Mouse (Mus musculus) MEL (cell line): ENCODE data around the gene Cpsf6.

ENCODE experiments used
- BHLHE40 ChIP-seq: IDR thresholded peaks from 2 replicates; pipeline ENCODE4 v1.6.1; 2012; ENCODE audit warnings: low read depth, mild to moderate bottlenecking, inconsistent platforms, low read length, improper control_type of control experiment, borderline replicate concordance
- CHD1 ChIP-seq: IDR thresholded peaks from 2 replicates; pipeline ENCODE4 v1.6.1; 2012; ENCODE audit warnings: low read depth, mild to moderate bottlenecking, inconsistent platforms, low read length, improper control_type of control experiment
- CTCF ChIP-seq, 3 experiments: IDR thresholded peaks in 2 of 3; conservative IDR thresholded peaks in 1 of 3; 2 replicates each; pipeline ENCODE4 v1.5.1; 2011 to 2012; ENCODE audit warnings: low read length in 3 of 3, low read depth in 2 of 3, mild to moderate bottlenecking in 2 of 3, improper control_type of control experiment in 1 of 3, inconsistent platforms in 1 of 3, mixed read lengths in 1 of 3, moderate library complexity in 1 of 3; ENCODE audit not compliant: control insufficient read depth in 1 of 3, insufficient read depth in 1 of 3, poor library complexity in 1 of 3, severe bottlenecking in 1 of 3
- EP300 ChIP-seq, 2 experiments: IDR thresholded peaks; 2 replicates each; pipeline ENCODE4 v1.6.1; 2011; ENCODE audit warnings: improper control_type of control experiment in 2 of 2, low read length in 2 of 2, low read depth in 1 of 2, mild to moderate bottlenecking in 1 of 2
- MAX ChIP-seq: IDR thresholded peaks from 2 replicates; pipeline ENCODE4 v1.6.1; 2011; ENCODE audit warnings: low read length, improper control_type of control experiment
- MAZ ChIP-seq: IDR thresholded peaks from 2 replicates; pipeline ENCODE4 v1.6.1; 2012; ENCODE audit warnings: low read depth, mild to moderate bottlenecking, inconsistent platforms, low read length, improper control_type of control experiment
- NELFE ChIP-seq: IDR thresholded peaks from 2 replicates; pipeline ENCODE4 v1.6.1; 2011; ENCODE audit warnings: low read depth, low read length, improper control_type of control experiment
- POLR2A ChIP-seq, 2 experiments: IDR thresholded peaks; 2 replicates each; pipeline ENCODE4 v1.6.1; 2011 to 2012; ENCODE audit warnings: low read length in 2 of 2, mild to moderate bottlenecking in 2 of 2, control low read depth in 1 of 2, improper control_type of control experiment in 1 of 2, low read depth in 1 of 2, moderate library complexity in 1 of 2; ENCODE audit not compliant: control insufficient read depth in 1 of 2, insufficient read depth in 1 of 2, poor library complexity in 1 of 2
- RCOR1 ChIP-seq: IDR thresholded peaks from 2 replicates; pipeline ENCODE4 v1.6.1; 2012; ENCODE audit warnings: low read depth, mild to moderate bottlenecking, inconsistent platforms, low read length, improper control_type of control experiment
- USF1 ChIP-seq: IDR thresholded peaks from 2 replicates; pipeline ENCODE4 v1.6.1; 2014; ENCODE audit warnings: low read depth, mild to moderate bottlenecking, inconsistent platforms, low read length, improper control_type of control experiment, moderate library complexity
- USF2 ChIP-seq, 2 experiments: IDR thresholded peaks; 2 replicates each; pipeline ENCODE4 v1.6.1; 2011 to 2012; ENCODE audit warnings: improper control_type of control experiment in 2 of 2, low read length in 2 of 2, borderline replicate concordance in 1 of 2, inconsistent platforms in 1 of 2, low read depth in 1 of 2, mild to moderate bottlenecking in 1 of 2; ENCODE audit not compliant: insufficient read depth in 1 of 2

DNA sequence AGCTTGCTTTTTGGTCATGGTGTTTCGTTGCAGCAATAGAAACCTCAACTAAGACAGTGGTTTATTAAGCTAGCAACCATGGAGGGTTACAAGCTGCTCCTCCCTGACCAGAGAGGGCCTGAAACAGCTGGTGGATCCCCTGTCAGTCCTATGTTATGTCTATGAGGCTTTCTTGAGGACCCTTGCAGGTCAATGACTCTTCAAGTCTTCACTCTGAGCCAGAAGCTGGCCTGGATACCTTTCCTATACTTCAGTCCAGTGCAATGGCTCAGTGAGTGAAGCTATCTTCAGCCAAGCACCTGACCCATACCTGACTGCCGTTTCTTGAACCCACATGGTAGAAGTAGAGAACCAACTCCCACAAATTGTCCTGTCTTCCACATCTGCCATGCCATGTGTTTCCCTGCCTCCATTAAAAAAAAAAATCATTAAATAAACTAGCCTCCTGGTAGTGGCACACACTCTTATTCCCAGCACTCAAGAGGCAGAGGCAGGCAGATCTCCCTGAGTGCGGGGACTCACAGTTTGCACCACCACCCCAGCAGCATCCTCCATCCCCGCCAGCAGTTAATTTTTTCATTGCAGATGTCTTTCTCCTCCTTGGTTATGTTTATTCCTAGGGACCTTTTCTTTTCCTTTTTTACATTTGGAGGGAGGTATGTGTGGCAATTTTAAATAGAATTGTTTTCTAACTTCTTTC is 4.7 kb upstream of the Cpsf6 start:
- no peak for TF ChIP-seq POLR2A (IDR thresholded peaks at IDR 0.05; ENCODE audit: control insufficient read depth in 1 of 2, insufficient read depth in 1 of 2, low read depth in 1 of 2, low read length in 2 of 2, poor library complexity in 1 of 2)
- TF ChIP-seq BHLHE40: no peak
- TF ChIP-seq NELFE: no peak
- no peak for TF ChIP-seq EP300 (IDR thresholded peaks at IDR 0.05; ENCODE audit: low read depth in 1 of 2, low read length in 2 of 2)
- TF ChIP-seq MAX: no peak
- no peak for TF ChIP-seq CTCF (IDR thresholded peaks at IDR 0.05 in 2 of 3, conservative IDR thresholded peaks at IDR 0.05 in 1 of 3; ENCODE audit: control insufficient read depth in 1 of 3, insufficient read depth in 1 of 3, low read depth in 2 of 3, low read length in 3 of 3, poor library complexity in 1 of 3, severe bottlenecking in 1 of 3)
- TF ChIP-seq RCOR1: no peak
- TF ChIP-seq USF2 (IDR thresholded peaks at IDR 0.05; ENCODE audit: borderline replicate concordance in 1 of 2, insufficient read depth in 1 of 2, low read depth in 1 of 2, low read length in 2 of 2): no peak
- no peak for TF ChIP-seq USF1
- TF ChIP-seq CHD1: no peak
- TF ChIP-seq MAZ: no peak
